Mouse (Mus musculus): ENCODE results near the gene Cuta.

The Cuta gene

GRCm38 (mm10) chr17:26953201-26953600 is 13.8 kb upstream of the Cuta start:
- no peak for DNase-seq

DNA sequence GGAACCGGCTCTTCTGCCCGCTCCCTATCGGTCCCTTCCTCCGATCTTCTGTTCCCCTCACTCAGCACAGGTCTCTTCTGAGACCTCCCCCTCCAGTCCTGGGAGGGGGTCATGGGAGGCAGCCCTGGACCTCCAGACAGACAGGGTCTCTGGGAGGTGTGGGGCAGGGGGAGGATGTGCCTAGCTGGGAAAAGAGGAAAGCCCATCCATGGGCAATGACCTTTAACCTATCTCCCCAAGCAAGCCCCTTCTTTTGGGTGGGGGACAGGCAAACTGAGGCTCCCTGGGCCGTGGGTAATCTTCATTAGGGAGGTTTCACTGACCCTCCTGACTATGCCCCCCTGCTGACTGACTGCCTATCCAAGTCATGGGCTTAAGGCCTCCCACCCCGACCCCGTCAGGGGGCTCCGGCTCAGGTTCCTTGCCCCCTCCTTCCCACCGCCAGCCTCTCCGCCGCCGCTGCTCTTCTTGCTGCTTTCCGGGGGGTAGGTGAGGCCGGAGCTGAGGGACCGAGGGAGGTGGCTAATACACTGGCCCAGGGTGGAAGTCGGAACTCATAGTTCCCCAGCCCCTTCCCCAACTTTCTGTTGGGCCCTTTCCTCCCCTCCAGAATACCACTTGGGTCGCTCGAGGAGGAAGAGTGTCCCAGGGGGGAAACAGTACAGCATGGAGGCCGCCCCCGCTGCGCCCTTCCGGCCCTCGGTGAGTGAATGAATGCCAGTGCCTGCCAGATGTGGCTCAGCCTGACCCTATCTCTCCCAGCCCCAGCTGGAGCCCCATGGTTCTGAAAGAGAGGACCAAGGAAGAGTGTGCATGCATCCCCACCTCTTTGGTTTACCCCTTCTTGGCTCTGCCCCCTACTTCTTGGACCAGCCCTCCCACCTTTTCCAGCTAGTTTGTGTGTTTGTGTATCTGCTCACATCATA is 12.8 kb upstream of the Cuta start:
- DNase-seq, result peak; percentile 56

DNA sequence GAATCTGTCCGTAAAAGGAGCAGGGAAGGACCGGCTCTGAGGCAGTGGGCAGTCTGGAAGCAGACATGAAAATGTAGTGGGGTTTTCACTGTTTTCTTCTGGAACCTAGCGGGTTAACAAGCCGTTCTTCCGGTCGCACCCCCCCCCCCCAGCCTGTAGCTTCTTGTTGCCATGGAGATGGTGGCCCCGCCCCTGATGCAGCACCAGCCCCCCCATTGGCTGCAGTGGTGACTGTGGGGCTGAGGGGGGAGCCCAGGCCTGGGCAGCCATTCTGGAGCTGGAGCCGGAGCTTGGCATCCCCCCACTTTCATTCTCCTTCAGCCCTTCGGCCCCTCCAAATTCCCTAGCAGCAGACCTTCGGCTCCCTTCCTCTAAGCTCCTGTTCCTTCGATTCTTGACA is 12.0 kb upstream of the Cuta start:
- DNase-seq, result peak; percentile 95

- DNase-seq, result no peak
Measured at GRCm38 (mm10) chr17:26950560-26951288, 11.4 kb upstream of the Cuta start.

GRCm38 (mm10) chr17:26949866-26950265 is 10.5 kb upstream of the Cuta start:
- DNase-seq, result no peak

- DNase-seq, result peak; percentile 46
Measured at GRCm38 (mm10) chr17:26949051-26949577, 9.7 kb upstream of the Cuta start.

DNA sequence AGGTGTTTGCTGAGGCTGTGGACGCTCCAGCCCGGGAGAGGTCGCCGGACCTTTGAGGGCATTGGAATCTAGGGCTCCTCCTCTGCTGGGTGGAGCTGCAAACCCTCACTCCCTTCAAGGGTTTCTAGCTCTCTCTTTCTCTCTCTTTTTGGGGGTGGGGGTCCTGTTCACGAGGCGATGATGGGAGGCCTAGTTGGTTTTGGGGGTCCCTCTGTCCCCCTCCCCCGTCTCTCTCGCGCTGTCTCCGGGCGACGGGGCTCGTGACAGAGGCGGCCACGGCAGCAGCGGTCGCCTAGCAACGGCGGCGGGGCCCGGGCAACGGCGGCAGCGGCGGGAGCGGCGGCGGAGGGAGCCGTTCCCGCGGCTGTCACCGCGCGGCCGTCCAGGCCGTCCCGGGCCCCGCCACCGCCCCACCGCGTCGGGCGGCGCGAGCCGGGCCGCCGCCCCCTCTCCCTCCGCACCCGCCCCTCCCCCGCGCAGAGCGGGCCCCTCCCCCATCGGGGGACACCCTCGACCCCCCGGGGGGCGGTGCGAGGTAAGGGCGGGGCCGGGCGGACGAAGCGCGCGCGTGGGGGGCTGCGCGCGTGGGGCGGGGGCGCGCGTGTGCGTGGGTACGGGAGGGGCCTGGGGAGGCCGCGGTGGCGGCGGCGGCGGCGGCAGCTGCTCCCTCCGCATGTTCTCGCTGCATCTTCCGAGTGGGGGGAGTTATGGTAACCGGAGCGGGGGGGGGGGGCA is 9.1 kb upstream of the Cuta start:
- DNase-seq, result peak; percentile 64

DNA sequence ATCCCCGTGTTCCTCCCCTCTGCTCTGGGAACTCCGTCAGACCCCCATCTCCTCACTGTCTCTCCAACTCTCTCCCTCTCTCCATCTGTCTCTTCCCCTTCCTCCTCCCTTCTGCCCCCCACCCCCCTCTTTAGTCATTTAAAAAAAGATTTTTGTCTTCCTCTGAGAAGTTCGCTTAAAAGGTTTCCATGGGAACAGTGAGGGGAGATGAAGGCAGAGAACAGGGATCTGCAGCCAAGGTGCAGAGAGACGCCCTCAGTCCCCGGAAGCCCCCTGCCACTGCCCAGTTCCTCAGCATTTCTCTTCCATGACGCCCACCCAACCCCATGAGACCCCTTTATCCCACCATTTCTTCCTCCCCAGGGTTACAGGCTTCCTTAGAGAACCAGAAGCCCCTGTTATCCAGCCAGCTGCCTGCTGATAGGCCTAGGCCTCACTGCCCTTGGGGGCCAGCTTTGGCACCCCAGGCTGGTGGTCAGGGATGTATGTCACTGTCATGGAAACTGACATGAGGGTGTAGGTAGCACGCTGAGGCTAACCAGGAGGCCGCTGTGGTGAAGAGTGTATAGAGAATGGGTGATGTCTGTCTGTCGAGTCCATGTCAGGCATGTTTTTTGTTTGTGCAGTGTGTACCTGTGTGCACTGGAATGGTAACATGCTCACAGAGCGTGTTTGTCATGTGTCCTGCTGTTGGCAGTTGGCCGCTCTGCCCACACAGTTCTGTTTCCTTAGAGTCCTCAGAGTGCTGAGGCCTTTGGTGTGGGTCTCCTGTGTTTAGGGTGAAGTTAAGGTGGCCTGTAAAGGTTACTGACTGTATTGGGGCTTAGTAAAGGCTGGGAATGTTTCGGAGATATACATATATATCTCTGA is 8.1 kb upstream of the Cuta start:
- no peak for DNase-seq

DNA sequence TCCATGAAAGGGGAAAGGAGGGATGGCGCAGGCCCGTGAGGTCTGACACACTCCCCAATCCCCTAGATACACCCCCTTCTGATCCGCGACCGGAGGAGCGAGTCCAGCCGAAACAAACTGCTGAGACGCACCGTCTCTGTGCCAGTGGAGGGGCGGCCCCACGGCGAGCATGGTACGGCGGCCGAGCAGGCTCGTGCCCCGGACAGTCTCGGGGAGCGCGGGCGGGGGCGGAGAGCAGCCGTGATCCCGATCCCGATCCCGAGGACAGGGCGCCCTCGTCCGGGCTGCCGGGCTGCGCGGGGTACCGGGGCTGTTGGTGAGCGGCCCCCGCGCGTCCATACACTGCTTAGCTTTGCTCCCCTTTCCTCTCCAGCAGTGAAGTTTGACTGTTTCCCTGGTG is 7.2 kb upstream of the Cuta start:
- peak; percentile 62 for DNase-seq

DNA sequence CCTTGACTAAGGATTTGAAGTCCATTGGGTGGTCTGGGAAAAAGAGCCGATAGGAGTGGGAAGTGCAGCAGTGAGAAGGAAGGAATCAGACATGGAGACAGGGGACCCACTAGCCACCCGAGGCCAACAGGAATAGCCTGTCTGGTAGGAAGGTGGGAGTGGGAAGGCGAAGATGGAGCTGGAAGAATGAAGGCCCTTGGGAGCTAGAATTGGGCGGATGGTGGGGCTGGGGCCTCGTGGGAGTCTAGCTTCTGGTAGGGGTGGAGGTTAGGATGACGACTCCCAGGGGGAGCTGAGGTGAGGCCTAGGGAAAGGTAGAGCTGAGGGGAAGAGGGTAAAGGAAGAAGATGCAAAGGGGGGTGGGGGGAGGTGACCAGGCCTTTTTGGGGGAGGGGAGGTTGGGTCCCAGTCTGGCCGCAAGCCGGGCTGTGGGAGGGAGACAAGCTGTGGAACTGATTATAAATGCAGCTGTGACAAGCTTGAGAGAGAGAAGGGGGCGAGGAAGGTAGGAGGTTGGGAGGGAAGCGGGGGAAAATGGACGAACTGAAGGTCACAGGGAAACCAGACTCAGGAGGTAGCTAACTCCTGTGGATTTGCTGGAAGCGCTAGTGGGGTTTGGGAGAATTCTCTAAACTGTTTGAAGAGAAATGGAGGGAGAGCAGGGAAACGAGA is 6.6 kb upstream of the Cuta start:
- DNase-seq, result no peak

DNA sequence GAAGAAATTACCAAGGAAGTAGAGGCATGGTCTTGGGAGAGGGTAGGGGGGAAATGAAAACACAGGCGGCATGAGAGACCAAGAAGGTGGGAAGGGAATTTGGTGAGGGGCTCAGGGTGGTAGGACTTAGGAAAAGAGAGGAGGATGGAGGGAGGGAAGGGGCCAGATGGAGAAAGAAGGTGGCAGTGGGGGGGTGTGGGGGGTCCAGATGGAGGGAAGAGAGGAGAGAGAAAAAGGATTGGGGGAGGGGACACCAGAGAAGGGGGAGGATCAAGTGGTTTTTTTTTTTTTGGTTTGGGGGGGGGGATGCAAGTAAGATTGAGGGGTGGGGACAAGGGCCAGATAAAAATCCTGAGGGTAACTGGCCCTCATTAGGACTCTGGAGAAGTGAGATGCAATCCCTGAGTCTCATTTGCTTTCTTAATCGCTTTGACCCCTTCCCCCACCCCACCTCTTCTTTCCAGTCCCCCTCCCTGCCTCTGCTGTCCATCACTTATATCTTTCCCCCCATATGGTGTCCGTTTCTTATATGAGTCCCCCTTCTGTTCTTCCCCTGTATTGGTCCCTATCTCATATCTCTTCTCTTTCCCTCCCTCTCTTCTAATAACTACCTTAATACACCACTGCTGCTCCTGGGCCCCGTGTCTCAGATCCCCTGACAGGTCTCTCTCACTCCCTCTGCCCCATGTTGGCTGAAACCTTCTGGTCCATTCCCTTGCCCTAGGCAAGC is 2.6 kb upstream of the Cuta start:
- DNase-seq, result no peak

DNA sequence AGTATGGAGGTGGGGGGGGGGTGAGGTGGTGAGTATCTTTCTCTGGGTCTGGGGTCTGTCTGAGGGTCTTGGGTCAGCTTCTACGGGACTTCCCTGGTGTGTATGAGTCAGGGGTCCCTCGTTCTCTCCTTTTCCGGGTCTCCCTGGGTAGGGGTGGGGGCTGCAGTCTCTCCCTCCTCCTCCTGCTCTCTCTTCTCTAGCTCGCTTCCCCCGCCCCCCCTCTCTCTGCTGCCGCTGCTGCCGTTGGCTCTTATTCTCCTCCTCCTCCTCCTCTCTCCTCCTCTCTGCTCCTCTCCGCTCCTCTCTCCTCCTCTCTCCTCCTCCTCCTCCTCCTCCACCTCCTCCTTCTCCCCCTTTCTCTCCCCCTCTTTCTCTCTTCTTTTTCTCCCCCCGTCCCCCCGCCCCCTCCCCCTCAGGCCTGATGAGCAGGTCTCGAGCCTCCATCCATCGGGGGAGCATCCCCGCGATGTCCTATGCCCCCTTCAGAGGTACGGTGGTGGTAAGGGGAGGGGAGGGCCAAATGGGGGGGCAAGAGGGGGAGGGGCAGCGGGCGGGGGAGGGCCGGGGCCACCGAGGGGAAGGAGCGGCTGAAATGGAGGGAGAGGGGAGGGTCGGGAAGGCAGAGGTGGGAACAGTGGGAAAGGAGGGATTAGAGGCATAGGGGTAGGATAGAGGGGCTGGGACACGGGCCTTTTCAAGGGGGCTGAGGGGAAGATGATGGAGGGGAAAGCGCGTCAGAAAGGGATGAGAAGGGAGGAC is 1.8 kb upstream of the Cuta start, which contains the start of gene Syngap1:
Gene Syngap1 (plus strand): TSS at position 223 of the 759 bp plus-strand sequence.
- DNase-seq, result peak; percentile 61

DNA sequence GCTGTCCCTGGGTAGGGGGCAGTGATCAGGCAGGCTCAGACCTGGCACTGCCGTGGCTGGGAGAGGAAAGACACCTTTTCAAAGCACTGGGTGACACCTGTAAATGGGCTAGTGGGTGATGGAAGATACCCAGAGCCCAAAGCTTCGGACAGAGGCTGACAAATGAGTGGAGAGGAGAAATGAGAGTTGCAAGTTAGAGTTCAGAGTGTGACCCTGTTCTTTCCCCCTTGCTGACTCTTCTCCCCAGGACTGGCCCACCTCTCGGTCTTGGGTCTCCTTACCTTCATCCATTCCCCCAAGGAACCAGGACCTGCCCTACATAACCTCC is 568 bp upstream of the Cuta start:
- no peak for DNase-seq

DNA sequence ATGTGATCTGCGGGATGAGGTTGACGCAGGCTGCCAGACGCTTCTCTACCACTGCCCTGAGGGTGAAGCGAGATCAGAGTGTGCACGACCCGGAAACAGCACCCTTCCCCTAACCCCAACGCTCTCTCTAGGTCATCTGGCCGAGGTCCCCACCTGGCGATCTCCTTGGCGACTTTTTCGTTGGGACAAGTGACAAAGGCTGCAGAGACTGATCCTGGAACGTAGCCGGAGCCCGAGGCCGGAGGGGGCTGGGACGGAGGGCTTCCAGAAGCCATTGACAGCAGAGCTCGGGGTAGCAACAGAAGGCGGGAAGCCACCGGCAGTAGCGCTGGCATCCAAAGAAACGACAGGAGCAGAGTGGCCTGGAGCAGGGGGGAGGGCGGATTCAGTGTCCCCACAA is 638 bp downstream of the Cuta start:
- no peak for DNase-seq

- no peak for DNase-seq
Measured at GRCm38 (mm10) chr17:26937883-26938695, 1.3 kb downstream of the Cuta start.

DNA sequence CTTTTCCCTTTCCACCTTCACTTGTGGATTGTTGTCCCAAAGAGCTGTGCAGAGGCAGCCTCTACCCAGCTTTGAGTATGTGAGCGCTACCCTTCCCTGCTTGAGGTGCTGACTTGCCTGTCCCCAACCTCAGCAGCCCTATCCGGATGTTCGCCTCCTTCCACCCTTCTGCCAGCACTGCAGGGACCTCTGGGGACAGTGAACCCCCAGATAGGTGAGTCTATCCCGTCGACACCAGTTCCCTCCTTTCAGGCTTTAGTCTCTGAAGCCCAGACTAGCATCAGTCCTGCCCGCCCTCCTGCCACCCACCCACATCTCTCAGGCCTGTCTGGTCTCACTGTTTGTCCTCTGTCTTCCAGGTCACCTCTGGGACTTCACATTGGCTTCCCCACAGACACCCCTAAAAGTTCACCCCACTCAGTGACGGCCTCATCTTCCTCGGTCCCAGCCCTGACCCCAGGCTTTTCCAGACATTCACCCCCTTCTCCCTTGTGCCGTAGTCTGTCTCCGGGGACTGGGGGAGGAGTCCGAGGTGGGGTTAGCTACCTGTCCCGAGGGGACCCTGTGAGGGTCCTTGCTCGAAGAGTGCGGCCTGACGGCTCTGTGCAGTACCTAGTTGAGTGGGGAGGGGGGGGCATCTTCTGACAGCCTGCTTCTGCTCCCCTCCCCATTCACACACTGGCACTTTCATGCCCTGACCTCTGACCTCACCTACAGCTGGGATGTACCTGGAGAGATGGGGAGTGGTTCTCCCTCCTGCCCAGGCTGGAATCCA is 2.3 kb downstream of the Cuta start:
- no peak for DNase-seq

DNA sequence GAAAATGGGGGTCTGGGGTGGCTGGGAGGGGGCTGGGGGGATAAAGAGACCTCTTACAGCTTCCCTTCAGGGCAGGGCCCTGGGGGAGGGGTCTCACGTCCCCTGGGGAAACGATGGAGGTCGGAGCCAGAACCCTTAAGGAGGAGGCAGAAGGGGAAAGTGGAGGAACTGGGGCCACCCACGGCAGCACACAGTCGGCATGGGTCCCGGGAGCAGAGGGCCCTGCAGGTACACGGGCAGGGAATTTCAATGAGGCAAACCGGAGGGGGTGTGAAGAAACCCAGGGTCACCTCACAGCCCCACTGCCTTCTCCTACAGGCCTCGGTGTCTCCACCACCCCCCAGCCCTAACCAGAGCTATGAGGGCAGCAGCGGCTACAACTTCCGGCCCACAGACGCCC is 2.9 kb downstream of the Cuta start:
- DNase-seq, result no peak

DNA sequence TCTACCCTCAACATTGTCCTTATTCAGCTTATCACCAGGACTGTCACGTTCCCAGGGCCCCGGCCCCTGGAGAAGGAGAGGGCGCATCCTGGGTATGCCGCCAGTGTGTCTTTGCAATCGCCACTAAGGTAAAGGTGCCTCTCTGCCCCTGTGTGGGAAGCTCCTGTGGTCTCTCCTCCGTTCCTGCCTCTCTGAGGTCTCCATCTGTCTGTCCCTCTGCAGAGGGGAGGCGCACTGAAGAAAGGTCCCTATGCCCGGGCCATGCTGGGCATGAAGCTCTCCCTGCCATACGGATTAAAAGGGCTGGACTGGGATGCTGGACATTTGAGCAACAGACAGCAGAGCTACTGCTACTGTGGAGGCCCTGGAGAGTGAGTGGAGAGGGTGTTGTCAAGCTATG is 4.3 kb downstream of the Cuta start:
- DNase-seq, result no peak

Data from thymus, postnatal 4 days (tissue).